Mouse (Mus musculus) embryonic facial prominence, embryonic 13.5 days (tissue): ENCODE measurements at regions not wholly inside any gene's neighbourhood (a gene's known extent, or its start where the extent isn't known, plus 50 kb on each side); places are given as distances from the start of the nearest gene placed in this dataset.

Experiments
- ATAC-seq: fragments of 200-750 bp; cut with Nextera tagmentation; 2 replicates; pipeline ENCODE4 v1.8.0; 2017; ENCODE audit warnings: low read depth; ENCODE audit not compliant: insufficient number of reproducible peaks, insufficient read depth, low FRiP score, low TSS enrichment
- H3K27ac ChIP-seq: fragments of 300-500 bp; sonication (generic); 2 replicates; pipeline ENCODE4 v1.5.1; 2015; ENCODE audit warnings: moderate library complexity, mild to moderate bottlenecking, inconsistent platforms
- H3K27me3 ChIP-seq: fragments of 300-500 bp; sonication (generic); 2 replicates; pipeline ENCODE4 v1.6.1; 2015; ENCODE audit warnings: mild to moderate bottlenecking, inconsistent platforms
- H3K36me3 ChIP-seq: fragments of 300-500 bp; sonication (generic); 2 replicates; pipeline ENCODE4 v1.6.1; 2015; ENCODE audit warnings: mild to moderate bottlenecking, inconsistent platforms
- H3K4me1 ChIP-seq: fragments of 300-500 bp; sonication (generic); 2 replicates; pipeline ENCODE4 v1.6.1; 2015; ENCODE audit warnings: inconsistent platforms
- H3K4me2 ChIP-seq: fragments of 300-500 bp; sonication (generic); 2 replicates; pipeline ENCODE4 v1.6.1; 2015; ENCODE audit warnings: moderate library complexity, mild to moderate bottlenecking, inconsistent platforms
- H3K4me3 ChIP-seq: fragments of 300-500 bp; sonication (generic); 2 replicates; pipeline ENCODE4 v1.5.1; 2015; ENCODE audit warnings: mild to moderate bottlenecking, inconsistent platforms
- H3K9ac ChIP-seq: fragments of 300-500 bp; sonication (generic); 2 replicates; pipeline ENCODE4 v1.6.1; 2015; ENCODE audit warnings: mild to moderate bottlenecking, inconsistent platforms
- H3K9me3 ChIP-seq: fragments of 300-500 bp; sonication (generic); 2 replicates; pipeline ENCODE4 v1.6.1; 2016; ENCODE audit warnings: inconsistent platforms
- whole genome bisulfite sequencing: fragments of 180-500 bp; shearing (Covaris S2); methylation state at CpG from one replicate; pipeline ENCODE4 v1.1.7; 2015; ENCODE audit warnings: mixed read lengths; 5-methylcytosine and 5-hydroxymethylcytosine counted together

DNA sequence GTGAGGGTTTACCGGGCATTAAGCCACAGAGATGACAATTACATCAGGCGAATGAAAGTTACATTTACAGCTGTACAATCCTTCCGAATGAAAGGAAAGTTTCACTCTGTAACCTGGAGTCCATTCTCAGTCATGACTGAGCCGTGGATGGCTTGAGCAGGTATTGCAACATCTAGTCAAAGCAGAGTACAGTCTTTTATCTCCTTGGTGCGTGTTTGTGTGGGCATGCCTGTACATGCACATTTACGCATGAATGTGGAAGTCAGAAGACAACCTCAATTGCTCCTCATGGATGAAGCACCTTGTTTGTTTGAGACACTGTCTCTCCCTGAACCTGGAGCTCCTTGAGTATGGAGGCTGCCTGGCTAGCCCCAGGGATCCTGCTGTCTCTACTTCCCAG is 175.9 kb upstream of the Cxcr4 start:
- Histone ChIP-seq H3K9me3 (no peaks in the 10 kb centered on the region), H3K27me3 (no peaks in the 10 kb centered on the region), H3K4me3 (no peak overlapping the region), H3K27ac (no peak overlapping the region), H3K9ac (no peak overlapping the region), H3K4me2 (no peak overlapping the region), H3K36me3 (no peaks in the 10 kb centered on the region), H3K4me1 (no peaks in the 10 kb centered on the region)
- ATAC-seq = no peak
- 83% methylated on average over 6 of the region's 6 CpGs for WGBS

DNA sequence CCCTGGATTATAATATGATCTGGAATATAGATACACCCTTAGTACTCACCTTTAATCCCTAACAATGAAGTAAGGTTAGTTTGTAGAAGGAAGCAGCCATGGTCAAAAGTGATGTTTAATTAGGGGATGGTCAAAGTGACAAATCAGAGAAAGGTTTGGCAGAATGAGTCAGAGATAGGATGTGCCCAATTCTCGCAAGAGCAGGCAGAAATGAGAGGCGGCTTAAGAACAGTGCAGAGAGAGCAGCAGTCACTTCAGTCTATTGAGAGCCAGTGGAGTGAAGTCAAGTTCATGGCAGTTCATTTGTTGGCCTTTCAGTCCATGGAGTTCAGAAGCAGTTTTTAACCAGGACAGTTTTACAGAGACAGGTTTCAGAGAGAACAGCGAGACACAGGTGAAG is 175.3 kb upstream of the Cxcr4 start:
- H3K4me1 ChIP-seq = no peaks in the 10 kb centered on the region
- no peaks in the 10 kb centered on the region for H3K27me3 ChIP-seq
- no peak overlapping the region for H3K4me3 ChIP-seq
- no peaks in the 10 kb centered on the region for H3K9me3 ChIP-seq
- WGBS = 90% methylated on average over 3 of the region's 3 CpGs
- H3K9ac ChIP-seq = no peak overlapping the region
- no peak for ATAC-seq
- no peaks in the 10 kb centered on the region for H3K36me3 ChIP-seq
- H3K27ac ChIP-seq = no peak overlapping the region
- H3K4me2 ChIP-seq = no peak overlapping the region

- WGBS = 82% methylated on average over 7 of the region's 7 CpGs
- H3K27me3 ChIP-seq = no peaks in the 10 kb centered on the region
- H3K9ac ChIP-seq = no peak overlapping the region
- H3K36me3 ChIP-seq = no peaks in the 10 kb centered on the region
- no peaks in the 10 kb centered on the region for H3K4me1 ChIP-seq
- ATAC-seq = no peak
- no peak overlapping the region for H3K27ac ChIP-seq
- no peaks in the 10 kb centered on the region for H3K9me3 ChIP-seq
- no peak overlapping the region for H3K4me2 ChIP-seq
- no peak overlapping the region for H3K4me3 ChIP-seq
Observed at GRCm38 (mm10) chr1:128766894-128767268, 174.8 kb upstream of the Cxcr4 start.

GRCm38 (mm10) chr1:128766193-128766893 is 174.2 kb upstream of the Cxcr4 start:
- Histone ChIP-seq H3K9me3 (no peaks in the 10 kb centered on the region), H3K4me3 (no peak overlapping the region), H3K4me2 (no peak overlapping the region), H3K27ac (no peak overlapping the region), H3K4me1 (no peaks in the 10 kb centered on the region), H3K36me3 (no peaks in the 10 kb centered on the region), H3K9ac (no peak overlapping the region), H3K27me3 (no peaks in the 10 kb centered on the region)
- WGBS = 77% methylated on average over 7 of the region's 7 CpGs
- ATAC-seq = no peak

DNA sequence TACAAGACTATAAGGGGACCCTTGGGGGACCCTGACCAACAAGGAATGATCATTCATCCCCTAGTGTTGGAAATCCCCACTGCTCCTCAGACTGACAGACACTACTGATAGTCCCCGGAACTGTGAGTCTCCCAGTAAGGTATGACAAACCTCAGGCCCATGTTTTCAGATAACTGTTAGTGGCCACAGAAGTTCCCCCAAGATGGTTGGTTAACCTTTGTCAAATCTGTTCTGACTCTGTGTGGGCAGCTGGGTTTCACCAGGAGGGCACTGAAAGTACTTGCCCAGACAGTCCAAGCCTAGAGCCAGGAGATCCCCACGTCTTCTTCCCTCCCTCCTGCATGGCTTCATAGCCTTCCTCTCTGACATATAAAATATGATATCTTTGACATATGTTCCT is 173.5 kb upstream of the Cxcr4 start:
- Histone ChIP-seq H3K36me3 (no peaks in the 10 kb centered on the region), H3K27me3 (no peaks in the 10 kb centered on the region), H3K4me2 (no peak overlapping the region), H3K9ac (no peak overlapping the region), H3K27ac (no peak overlapping the region), H3K4me1 (no peaks in the 10 kb centered on the region), H3K4me3 (no peak overlapping the region), H3K9me3 (no peaks in the 10 kb centered on the region)
- ATAC-seq = no peak
- WGBS = 75% methylated on average over 2 of the region's 2 CpGs

DNA sequence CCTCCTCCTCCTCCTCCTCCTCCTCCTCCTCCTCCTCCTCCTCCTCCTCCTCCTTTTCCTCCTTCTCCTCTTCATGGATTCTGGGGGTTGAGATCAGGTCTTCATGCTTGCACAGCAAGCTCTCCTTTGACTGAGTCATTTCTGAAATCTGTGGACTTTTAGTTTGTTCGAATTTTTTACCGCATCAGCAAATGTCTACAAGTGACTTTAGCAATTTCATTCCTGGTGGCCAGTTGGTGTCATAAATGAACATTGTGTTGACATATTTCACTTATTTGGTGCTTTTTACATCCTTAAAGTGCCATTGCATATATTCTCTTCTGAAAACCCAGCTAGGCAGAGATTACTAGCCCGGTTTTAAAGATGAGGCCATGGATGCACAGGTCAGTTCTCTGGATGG is 173.0 kb upstream of the Cxcr4 start:
- Histone ChIP-seq H3K4me3 (no peak overlapping the region), H3K9ac (no peak overlapping the region), H3K27me3 (no peaks in the 10 kb centered on the region), H3K9me3 (no peaks in the 10 kb centered on the region), H3K36me3 (no peaks in the 10 kb centered on the region), H3K4me2 (no peak overlapping the region), H3K27ac (no peak overlapping the region), H3K4me1 (no peaks in the 10 kb centered on the region)
- WGBS = 93% methylated on average over 3 of the region's 3 CpGs
- ATAC-seq = no peak

DNA sequence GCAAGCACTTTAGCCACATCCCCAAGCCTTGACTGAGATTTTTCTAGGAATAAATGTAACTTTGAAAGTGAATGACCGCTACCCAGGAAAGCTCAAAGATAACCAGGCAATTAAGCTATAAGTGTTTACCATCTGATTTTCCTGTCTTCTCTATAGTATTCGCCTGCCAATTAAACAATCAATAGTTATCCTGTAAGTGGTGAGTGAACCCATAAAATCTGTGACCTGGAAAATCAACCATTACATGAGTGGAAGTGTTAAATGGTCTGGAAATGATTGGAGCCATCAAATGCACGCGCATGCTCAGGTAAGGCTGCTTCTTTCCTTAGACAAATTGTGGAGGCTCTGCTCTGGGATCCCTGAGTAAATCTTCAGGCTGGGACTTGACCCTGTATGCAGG is 170.8 kb upstream of the Cxcr4 start:
- H3K4me3 ChIP-seq = no peak overlapping the region
- H3K9ac ChIP-seq = no peak overlapping the region
- no peaks in the 10 kb centered on the region for H3K4me1 ChIP-seq
- H3K27ac ChIP-seq = no peak overlapping the region
- WGBS = 81% methylated on average over 4 of the region's 4 CpGs
- H3K27me3 ChIP-seq = no peaks in the 10 kb centered on the region
- no peaks in the 10 kb centered on the region for H3K36me3 ChIP-seq
- H3K9me3 ChIP-seq = no peaks in the 10 kb centered on the region
- no peak for ATAC-seq
- H3K4me2 ChIP-seq = no peak overlapping the region

DNA sequence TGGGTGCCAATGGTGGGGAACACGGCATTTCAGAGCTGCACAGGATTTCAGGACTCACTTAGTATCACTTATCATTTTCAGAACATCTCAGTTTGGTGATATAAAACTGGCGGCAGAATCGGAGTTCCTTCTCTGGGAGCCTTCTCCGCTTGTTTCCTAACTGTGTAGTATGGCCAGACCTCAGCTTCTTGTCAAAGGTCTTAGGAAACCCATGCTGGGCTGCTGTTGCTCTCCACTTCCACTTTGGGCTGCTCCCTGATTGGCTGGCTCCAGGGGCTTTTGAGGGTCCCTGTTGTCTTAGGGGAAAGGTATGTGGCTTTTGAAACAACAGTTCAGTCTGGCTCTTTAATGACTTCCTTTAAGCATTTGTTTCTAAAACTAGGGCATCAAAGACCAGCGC is 170.0 kb upstream of the Cxcr4 start:
- Histone ChIP-seq H3K4me1 (no peaks in the 10 kb centered on the region), H3K9ac (no peak overlapping the region), H3K9me3 (no peaks in the 10 kb centered on the region), H3K36me3 (no peaks in the 10 kb centered on the region), H3K27ac (no peak overlapping the region), H3K4me3 (no peak overlapping the region), H3K27me3 (no peaks in the 10 kb centered on the region), H3K4me2 (no peak overlapping the region)
- WGBS = 69% methylated on average over 5 of the region's 5 CpGs
- no peak for ATAC-seq

DNA sequence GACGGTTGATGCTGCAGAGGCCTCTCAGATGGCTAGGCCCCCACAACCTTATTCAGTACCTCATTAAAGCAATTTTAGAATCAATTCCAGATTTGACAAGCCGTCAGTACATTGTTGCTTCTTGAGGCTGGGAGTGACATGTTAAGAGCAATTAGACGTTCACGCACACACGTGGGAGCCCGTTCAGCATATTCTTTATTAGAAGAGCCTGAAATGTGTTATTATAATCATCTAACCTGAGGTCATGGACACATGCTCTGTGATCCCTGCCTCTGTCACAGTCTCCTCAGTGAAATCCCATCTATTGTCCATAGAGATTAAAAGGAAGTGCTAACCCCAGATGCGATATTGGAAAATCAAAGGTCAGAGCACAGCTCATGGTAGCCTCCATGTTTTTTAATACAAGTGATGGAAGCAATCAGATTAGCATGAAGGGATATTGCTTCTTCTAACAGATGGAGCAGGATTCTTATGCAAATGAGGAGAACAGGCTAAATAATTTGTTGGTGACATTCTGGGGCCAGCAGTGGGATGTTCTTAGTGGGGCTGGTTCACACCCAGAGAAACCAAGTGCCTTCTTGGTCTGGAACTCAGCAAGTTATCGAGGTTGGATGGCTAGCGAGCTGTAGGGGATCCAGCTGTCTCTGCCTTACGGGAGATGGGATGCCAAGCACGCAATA is 166.8 kb upstream of the Cxcr4 start:
- Histone ChIP-seq H3K9ac (no peak overlapping the region), H3K27ac (no peak overlapping the region), H3K4me3 (no peak overlapping the region), H3K36me3 (no peaks in the 10 kb centered on the region), H3K4me2 (no peak overlapping the region), H3K4me1 (no peaks in the 10 kb centered on the region), H3K27me3 (no peaks in the 10 kb centered on the region), H3K9me3 (no peaks in the 10 kb centered on the region)
- 76% methylated on average over 11 of the region's 11 CpGs for WGBS
- no peak for ATAC-seq

GRCm38 (mm10) chr1:128758294-128758801 is 166.3 kb upstream of the Cxcr4 start:
- Histone ChIP-seq H3K9ac (no peak overlapping the region), H3K4me1 (no peaks in the 10 kb centered on the region), H3K27ac (no peak overlapping the region), H3K4me3 (no peak overlapping the region), H3K36me3 (no peaks in the 10 kb centered on the region), H3K4me2 (no peak overlapping the region), H3K27me3 (no peaks in the 10 kb centered on the region), H3K9me3 (no peaks in the 10 kb centered on the region)
- no peak for ATAC-seq
- WGBS = 78% methylated on average over 13 of the region's 13 CpGs

DNA sequence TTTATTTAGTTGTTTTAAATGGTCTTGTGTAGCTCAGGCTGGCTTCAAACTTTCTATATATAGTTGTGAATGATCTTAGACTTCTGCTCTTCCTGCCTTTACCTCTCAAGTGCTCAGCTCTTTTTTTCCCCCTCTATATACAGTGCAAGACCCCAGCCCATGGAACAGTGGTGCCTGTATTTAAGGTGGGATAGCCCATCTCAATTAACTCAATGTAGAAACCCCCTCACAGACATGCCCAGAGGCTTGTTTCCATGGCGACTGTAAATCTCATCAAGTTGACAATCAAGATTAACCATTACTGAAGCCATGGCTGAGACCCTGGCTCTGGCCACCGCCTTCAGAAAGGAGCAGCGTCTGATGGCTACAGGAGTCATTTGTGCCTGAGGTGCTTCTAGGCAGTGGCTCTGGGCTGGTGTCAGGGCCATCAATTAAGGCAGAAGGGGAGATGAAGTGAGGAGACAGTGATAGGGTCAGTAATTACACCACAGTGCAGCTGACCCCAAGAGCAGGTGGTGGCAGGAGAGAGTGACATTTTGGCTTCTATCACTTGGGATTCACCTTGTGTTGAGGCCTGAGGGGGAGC is 161.4 kb upstream of the Cxcr4 start:
- Histone ChIP-seq H3K9ac (no peak overlapping the region), H3K27me3 (no peaks in the 10 kb centered on the region), H3K27ac (no peak overlapping the region), H3K4me1 (no peaks in the 10 kb centered on the region), H3K9me3 (no peaks in the 10 kb centered on the region), H3K4me3 (no peak overlapping the region), H3K36me3 (no peaks in the 10 kb centered on the region), H3K4me2 (no peak overlapping the region)
- ATAC-seq = no peak
- 42% methylated on average over 3 of the region's 3 CpGs for whole genome bisulfite sequencing

DNA sequence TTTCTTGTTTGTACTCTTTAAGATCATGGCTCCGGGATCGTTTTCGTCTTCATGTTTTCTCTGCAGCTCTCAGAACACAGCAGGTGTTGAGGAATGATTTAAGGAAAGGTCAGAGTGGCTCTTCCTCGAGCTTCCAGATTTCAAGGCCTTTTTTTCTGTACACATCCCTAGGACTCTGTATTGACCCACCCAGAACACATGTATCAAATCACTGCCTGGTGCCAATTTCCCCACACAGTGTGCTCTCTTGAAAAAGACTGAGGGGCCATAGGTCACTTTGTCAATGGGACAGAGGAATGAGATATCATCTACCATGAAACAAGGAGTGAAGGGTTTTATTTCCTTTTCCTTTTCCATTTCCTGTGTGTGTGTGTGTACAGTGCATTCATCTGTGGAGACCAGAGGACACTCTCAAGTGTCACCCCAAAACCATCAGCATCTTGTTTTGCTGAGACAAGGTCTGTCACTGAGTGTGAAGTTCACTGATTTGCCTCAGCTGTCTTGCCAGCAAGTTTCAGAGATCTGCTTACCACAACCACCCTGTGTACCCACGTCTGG is 157.4 kb upstream of the Cxcr4 start:
- Histone ChIP-seq H3K4me1 (no peaks in the 10 kb centered on the region), H3K9ac (no peak overlapping the region), H3K4me2 (no peak overlapping the region), H3K36me3 (no peaks in the 10 kb centered on the region), H3K9me3 (no peaks in the 10 kb centered on the region), H3K27me3 (no peaks in the 10 kb centered on the region), H3K27ac (no peak overlapping the region), H3K4me3 (no peak overlapping the region)
- no peak for ATAC-seq
- WGBS = 57% methylated on average over 5 of the region's 5 CpGs
